Mouse (Mus musculus) heart, embryonic 11.5 days (tissue): ENCODE results near the gene Vwf. TPM values are rescaled to one million over a fixed set of nuclear protein-coding genes. Genes with fewer than 3 reads are reported as not detected.

Source experiments
- ATAC-seq: fragments of 200-750 bp; cut with Nextera tagmentation; replicated peaks from 2 replicates; pipeline ENCODE4 v1.8.0; 2017; ENCODE audit warnings: moderate library complexity; ENCODE audit not compliant: insufficient number of reproducible peaks, low FRiP score, low TSS enrichment
- H3K27ac ChIP-seq: fragments of 300-500 bp; sonication (generic); 2 replicates; pipeline ENCODE4 v1.5.1; 2014; ENCODE audit warnings: mild to moderate bottlenecking, low read depth, low read length
- H3K27me3 ChIP-seq: fragments of 300-500 bp; sonication (generic); 2 replicates; pipeline ENCODE4 v1.6.1; 2014; ENCODE audit warnings: mild to moderate bottlenecking, low read length, mixed read lengths; ENCODE audit not compliant: control insufficient read depth, insufficient read depth
- H3K36me3 ChIP-seq: fragments of 300-500 bp; sonication (generic); 2 replicates; pipeline ENCODE4 v1.6.1; 2014; ENCODE audit warnings: mild to moderate bottlenecking, low read length, moderate library complexity, mixed read lengths; ENCODE audit not compliant: control insufficient read depth, insufficient read depth
- H3K4me1 ChIP-seq: fragments of 300-500 bp; sonication (generic); 2 replicates; pipeline ENCODE4 v1.6.1; 2014; ENCODE audit warnings: low read length; ENCODE audit not compliant: control insufficient read depth, insufficient read depth
- H3K4me2 ChIP-seq: fragments of 300-500 bp; sonication (generic); 2 replicates; pipeline ENCODE4 v1.6.1; 2014; ENCODE audit warnings: mild to moderate bottlenecking, moderate library complexity
- H3K4me3 ChIP-seq: fragments of 300-500 bp; sonication (generic); 2 replicates; pipeline ENCODE4 v1.5.1; 2014; ENCODE audit warnings: low read depth, low read length
- H3K9ac ChIP-seq: fragments of 300-500 bp; sonication (generic); 2 replicates; pipeline ENCODE4 v1.6.1; 2014; ENCODE audit warnings: mild to moderate bottlenecking, low read depth, low read length, moderate library complexity
- H3K9me3 ChIP-seq: fragments of 300-500 bp; sonication (generic); replicated peaks from 2 replicates; pipeline ENCODE4 v1.6.1; 2016; ENCODE audit warnings: low read length; ENCODE audit not compliant: control insufficient read depth
- WGBS: fragments of 180-500 bp; shearing (Covaris S2); extraction: QIAGEN DNeasy Blood & Tissue Kit; methylation state at CpG from one replicate; pipeline ENCODE4 v1.1.7; 2014; ENCODE audit not compliant: insufficient replicate concordance; 5-methylcytosine and 5-hydroxymethylcytosine counted together
- polyA plus RNA-seq: library from polyadenylated mRNA; unstranded; fragments of >200 nt; fragmentation: Nextera tagmentation; extraction: Ambion mirVana; gene quantifications from 2 replicates; pipeline ENCODE4 v1.2.1, GENCODE M21; 2014

Vwf gene
- polyA plus RNA-seq, 1 experiment from 2014 or later: 32.2 TPM

DNA sequence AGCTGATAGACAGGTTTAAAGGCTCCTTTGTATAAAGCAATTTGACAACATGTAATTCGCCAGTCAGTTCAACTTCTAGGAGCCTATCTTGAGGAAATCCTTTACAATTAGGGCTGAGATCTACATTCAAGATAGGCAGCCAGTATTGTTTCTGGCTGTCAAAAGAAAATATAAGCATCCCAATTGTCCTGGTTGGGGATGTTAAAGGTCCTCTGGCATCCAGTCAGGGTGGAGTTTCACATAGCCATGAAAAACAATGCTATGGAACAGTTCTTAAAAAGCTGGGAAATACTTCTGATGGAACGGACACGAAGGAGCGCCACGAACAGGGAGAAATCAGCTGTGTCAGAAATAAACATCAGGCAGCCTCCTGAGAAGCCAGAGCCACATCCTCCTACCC, 11.6 kb upstream of the Vwf start:
- Histone ChIP-seq H3K9ac (no peak overlapping the region), H3K27ac (no peak overlapping the region)
- ATAC-seq: no peak

DNA sequence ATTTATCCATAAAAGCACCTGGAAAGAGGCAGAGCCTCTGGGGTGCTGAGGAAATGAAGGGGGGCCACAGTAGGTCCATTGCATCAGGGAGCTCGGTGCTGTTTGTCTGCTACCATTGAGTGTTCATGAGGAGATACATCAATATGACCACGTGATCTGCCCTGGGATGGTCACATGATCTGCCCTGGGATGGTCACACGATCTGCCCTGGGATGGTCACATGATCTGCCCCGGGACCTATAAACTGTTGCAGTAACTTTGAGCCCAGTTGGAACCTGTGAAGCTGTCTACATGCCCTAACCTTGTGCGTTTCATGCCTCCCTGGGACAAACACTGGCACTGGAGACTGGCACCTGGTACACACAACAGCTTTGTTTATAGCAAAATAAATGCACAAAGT, 8.1 kb upstream of the Vwf start:
- Histone ChIP-seq H3K27ac (no peak overlapping the region), H3K9ac (no peak overlapping the region), H3K4me2 (no peak overlapping the region), H3K27me3 (no peaks in the 10 kb centered on the region), H3K4me1 (peaks cover 5% of the 10 kb centered on the region; the same call in 1 of the 2 replicates), H3K36me3 (no peaks in the 10 kb centered on the region), H3K4me3 (no peak overlapping the region), H3K9me3 (no peaks in the 10 kb centered on the region)
- no peak for ATAC-seq
- WGBS: 75% methylated on average over 5 of the region's 5 CpGs

More for the DNA sequence above, 11.6 kb upstream of the Vwf start:
- Histone ChIP-seq H3K36me3 (no peaks in the 10 kb centered on the region), H3K4me2 (no peak overlapping the region), H3K4me3 (no peak overlapping the region), H3K4me1 (no peaks in the 10 kb centered on the region), H3K27me3 (no peaks in the 10 kb centered on the region), H3K9me3 (no peaks in the 10 kb centered on the region)
- 72% methylated on average over 5 of the region's 5 CpGs for WGBS

DNA sequence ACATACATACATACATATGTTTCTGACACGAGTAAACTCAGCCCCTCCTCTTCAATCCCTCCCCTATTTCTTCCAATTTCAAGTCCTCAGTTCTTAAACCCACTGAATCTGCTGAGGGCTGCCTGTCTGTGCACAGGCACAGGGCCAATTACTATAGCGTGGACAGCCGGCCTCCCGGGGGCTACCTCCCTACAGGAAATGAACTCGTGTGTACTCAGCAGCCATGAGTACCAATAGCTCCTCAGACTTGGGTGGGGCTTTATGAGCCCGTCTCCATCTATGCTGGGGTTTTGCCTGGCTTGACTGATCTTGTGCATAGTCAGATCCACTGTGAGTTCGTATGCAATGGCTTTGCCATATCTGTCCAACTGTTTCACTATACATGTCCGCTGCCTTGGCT, 7.2 kb upstream of the Vwf start:
- no peak overlapping the region for H3K9ac ChIP-seq
- WGBS: 66% methylated on average over 8 of the region's 8 CpGs
- no peaks in the 10 kb centered on the region for H3K36me3 ChIP-seq
- ATAC-seq: no peak
- H3K9me3 ChIP-seq: no peaks in the 10 kb centered on the region
- H3K27ac ChIP-seq: no peak overlapping the region
- H3K4me2 ChIP-seq: no peak overlapping the region
- H3K27me3 ChIP-seq: no peaks in the 10 kb centered on the region
- no peak overlapping the region for H3K4me3 ChIP-seq
- peaks cover 5% of the 10 kb centered on the region; the same call in 1 of the 2 replicates for H3K4me1 ChIP-seq

DNA sequence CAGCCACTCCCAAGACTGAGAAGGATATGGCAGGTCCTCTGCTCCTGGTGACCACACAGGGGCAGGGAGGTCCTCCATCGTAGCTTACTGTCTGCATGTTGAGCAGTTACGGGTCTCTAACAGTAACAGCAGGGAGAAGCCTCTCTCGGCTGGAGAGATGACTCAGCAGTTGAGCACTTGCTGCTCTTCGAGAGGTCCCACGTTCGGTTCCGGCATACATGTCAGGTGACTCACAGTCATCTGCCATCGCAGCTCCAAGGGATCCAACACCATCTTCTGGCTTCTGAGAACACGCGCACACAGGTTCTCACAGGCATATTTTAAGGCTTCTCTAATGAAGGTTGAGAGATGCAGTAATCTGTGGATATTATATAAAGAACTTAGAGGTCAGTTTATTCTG, 6.4 kb upstream of the Vwf start:
- Histone ChIP-seq H3K36me3 (no peaks in the 10 kb centered on the region), H3K4me3 (no peak overlapping the region), H3K9ac (no peak overlapping the region), H3K9me3 (no peaks in the 10 kb centered on the region), H3K4me1 (peaks cover 5% of the 10 kb centered on the region; the same call in 1 of the 2 replicates), H3K4me2 (no peak overlapping the region), H3K27ac (no peak overlapping the region), H3K27me3 (no peaks in the 10 kb centered on the region)
- ATAC-seq: no peak
- WGBS: 70% methylated on average over 10 of the region's 10 CpGs

DNA sequence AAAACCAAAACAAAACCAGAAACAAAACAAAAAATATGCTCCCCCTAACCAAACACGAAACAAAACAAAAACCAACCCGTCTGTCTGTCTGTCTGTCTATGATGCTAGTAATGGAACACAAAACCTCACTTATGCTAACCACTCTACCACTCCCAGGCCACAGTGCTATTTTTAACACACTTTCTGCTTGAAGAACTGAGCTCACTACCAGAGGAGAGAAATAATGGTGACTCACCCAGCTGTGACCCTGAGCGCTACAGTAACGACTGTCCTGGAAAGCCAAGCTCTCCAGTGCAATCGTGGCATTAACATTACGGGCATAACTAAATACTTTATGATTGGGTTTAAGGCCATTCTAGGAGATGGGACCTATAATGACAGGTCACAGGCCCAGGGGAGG, 5.7 kb upstream of the Vwf start:
- Histone ChIP-seq H3K27me3 (no peaks in the 10 kb centered on the region), H3K9ac (no peak overlapping the region), H3K9me3 (no peaks in the 10 kb centered on the region), H3K4me1 (peaks cover 5% of the 10 kb centered on the region; the same call in 1 of the 2 replicates), H3K4me3 (no peak overlapping the region), H3K36me3 (no peaks in the 10 kb centered on the region), H3K27ac (no peak overlapping the region), H3K4me2 (no peak overlapping the region)
- ATAC-seq: no peak
- WGBS: 77% methylated on average over 6 of the region's 6 CpGs

DNA sequence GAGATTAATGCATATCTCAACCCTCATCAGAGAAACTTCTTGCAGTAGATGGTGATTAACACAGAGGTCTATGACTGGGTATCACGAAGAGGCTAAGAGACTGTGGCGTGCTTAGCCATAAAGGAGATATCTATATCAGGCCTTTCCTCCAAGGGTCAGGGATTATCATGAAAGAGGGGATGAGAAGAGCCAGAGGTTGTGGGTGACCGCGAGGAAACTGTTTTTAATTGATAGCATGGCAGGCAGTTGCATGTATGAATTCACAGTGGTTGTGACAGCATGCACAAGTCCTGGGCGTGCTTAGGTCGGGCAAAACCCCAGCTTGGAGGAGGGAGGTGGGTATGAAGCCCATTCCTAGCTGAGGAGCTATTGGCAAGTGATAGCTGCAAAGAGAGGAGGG, 5.3 kb upstream of the Vwf start:
- no peak overlapping the region for H3K4me3 ChIP-seq
- WGBS: 39% methylated on average over 6 of the region's 6 CpGs
- H3K27ac ChIP-seq: no peak overlapping the region
- no peak overlapping the region for H3K9ac ChIP-seq
- H3K4me2 ChIP-seq: no peak overlapping the region
- peaks cover 5% of the 10 kb centered on the region; the same call in 1 of the 2 replicates for H3K4me1 ChIP-seq
- no peaks in the 10 kb centered on the region for H3K9me3 ChIP-seq
- no peaks in the 10 kb centered on the region for H3K27me3 ChIP-seq
- no peaks in the 10 kb centered on the region for H3K36me3 ChIP-seq
- ATAC-seq: no peak

DNA sequence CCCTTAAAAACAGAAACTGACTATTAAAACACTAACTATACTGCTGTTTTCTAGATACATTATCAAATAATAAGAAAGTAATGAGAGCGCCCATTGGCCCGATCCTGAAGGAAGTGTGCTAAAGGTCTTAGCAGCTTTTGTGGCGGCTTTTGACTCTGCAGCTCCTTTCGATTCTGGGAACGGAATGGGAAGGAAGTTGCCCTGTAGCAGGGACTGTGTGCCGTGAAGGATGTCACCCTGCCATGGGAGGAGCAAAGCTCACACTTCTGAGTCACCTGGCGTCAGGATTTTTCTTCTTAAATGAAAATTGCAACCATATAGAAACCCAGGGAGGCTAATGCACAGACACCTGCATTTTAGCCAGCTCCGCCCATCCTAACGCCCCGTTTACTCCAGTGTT, 1.8 kb downstream of the Vwf start:
- 68% methylated on average over 10 of the region's 10 CpGs for WGBS
- no peak for ATAC-seq
- H3K27me3 ChIP-seq: no peaks in the 10 kb centered on the region
- H3K27ac ChIP-seq: no peak overlapping the region
- no peaks in the 10 kb centered on the region for H3K9me3 ChIP-seq
- H3K36me3 ChIP-seq: no peaks in the 10 kb centered on the region
- H3K4me2 ChIP-seq: no peak overlapping the region
- H3K4me3 ChIP-seq: no peak overlapping the region
- H3K4me1 ChIP-seq: no peaks in the 10 kb centered on the region
- H3K9ac ChIP-seq: no peak overlapping the region

DNA sequence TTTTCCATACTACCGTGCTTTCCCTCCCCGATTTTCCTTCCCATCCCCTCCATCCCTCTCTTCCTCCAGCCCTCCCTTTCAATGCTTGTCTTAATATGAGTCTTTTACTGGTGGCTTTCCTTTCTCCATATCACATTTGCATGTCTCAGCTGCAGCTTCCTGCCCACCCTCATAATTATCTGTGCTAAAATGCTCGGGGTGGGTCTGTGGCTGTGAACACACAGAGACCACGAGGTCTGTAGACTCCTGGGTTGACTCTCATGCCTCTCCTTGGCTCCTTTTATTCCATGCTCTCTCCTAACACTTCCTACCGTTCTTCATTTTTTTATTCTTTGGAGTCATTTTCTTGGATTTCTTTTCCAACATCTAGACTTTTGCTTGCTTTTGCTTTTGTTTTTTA, 3.6 kb downstream of the Vwf start:
- H3K36me3 ChIP-seq: no peaks in the 10 kb centered on the region
- no peak overlapping the region for H3K4me2 ChIP-seq
- no peak for ATAC-seq
- H3K27ac ChIP-seq: no peak overlapping the region
- no peaks in the 10 kb centered on the region for H3K4me1 ChIP-seq
- no peak overlapping the region for H3K9ac ChIP-seq
- no peaks in the 10 kb centered on the region for H3K27me3 ChIP-seq
- no peaks in the 10 kb centered on the region for H3K9me3 ChIP-seq
- no peak overlapping the region for H3K4me3 ChIP-seq
- WGBS: 64% methylated on average over 5 of the region's 5 CpGs

DNA sequence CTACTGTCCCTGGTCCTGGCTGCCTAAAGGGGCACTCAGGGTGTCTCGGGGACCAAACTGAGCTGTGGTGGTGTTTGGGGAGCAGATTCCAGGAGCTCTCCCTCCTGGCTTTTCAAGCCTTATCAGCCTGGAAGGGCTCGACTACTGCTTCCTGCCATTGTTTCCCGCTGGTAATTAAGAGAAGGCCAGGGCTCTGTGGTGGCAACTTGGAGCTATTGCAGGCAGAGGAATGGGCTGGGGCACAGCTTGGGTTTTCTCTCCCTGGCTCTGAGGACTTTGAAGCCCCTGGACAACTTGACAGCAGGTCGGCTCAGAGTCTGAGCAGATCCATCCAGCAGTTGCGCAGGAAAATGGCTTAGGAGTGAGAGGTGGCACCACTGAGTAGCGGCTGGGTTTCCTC, 6.2 kb downstream of the Vwf start:
- no peak for ATAC-seq
- H3K36me3 ChIP-seq: no peaks in the 10 kb centered on the region
- peak overlapping the region; percentile 35; the same call in 1 of the 2 replicates for H3K27ac ChIP-seq
- H3K4me2 ChIP-seq: peak overlapping the region; percentile 29
- H3K4me3 ChIP-seq: no peak overlapping the region
- 40% methylated on average over 6 of the region's 6 CpGs for WGBS
- no peaks in the 10 kb centered on the region for H3K9me3 ChIP-seq
- no peaks in the 10 kb centered on the region for H3K27me3 ChIP-seq
- no peak overlapping the region for H3K9ac ChIP-seq
- no peaks in the 10 kb centered on the region for H3K4me1 ChIP-seq
